Mouse (Mus musculus): ENCODE measurements around the gene Crybg1.

The Crybg1 gene

DNA sequence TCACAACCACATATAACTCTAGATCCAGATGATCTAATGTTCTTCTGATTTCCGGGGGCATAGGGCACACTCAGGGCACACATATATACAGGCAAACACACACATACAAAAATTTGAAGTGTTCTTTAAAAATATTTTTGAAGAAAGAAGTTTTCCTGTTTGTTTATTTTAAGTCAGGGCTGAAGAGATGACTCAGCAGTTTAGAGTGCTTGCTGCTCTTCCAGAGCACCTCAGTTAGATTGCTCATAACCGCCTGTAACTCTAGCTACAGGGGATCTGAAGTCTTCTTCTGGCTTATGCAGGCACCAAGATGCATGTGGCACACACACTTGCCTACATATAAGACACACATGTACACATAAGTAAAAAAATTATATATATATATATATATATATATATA, 56.9 kb downstream of the Crybg1 start:
- DNase-seq (ENCODE audit: low spot score): no peak

DNA sequence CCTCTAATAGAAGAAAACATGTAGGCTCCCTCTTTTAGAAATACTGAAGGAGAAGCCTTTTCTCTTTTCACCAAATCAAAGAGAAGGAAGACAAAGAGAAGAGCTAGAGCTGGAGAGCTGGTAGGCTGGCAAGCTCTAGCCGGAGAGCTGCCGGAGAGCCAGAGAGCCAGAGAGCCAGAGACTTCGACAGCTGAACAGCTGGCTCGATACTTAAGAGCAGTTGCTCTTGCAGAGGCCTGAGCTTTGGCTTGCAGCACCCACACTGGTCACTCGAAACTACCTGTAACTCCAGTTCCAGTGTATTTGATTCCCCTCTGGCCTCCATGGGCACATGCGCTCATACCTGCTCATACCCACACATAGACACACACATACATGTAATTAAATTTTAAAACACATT, 68.3 kb downstream of the Crybg1 start:
- no peak for DNase-seq (ENCODE audit: low spot score)

GRCm38 (mm10) chr10:44078799-44079521, 69.7 kb downstream of the Crybg1 start:
- DNase-seq (ENCODE audit: low spot score): peak; percentile 33

GRCm38 (mm10) chr10:44071095-44071494, 77.6 kb downstream of the Crybg1 start:
- peak; percentile 72 for DNase-seq (ENCODE audit: low spot score)

- no peak for DNase-seq (ENCODE audit: low spot score)
Measured at GRCm38 (mm10) chr10:44069131-44069530, 79.5 kb downstream of the Crybg1 start.

GRCm38 (mm10) chr10:44065848-44066360, 82.7 kb downstream of the Crybg1 start:
- DNase-seq (ENCODE audit: low spot score): no peak

DNA sequence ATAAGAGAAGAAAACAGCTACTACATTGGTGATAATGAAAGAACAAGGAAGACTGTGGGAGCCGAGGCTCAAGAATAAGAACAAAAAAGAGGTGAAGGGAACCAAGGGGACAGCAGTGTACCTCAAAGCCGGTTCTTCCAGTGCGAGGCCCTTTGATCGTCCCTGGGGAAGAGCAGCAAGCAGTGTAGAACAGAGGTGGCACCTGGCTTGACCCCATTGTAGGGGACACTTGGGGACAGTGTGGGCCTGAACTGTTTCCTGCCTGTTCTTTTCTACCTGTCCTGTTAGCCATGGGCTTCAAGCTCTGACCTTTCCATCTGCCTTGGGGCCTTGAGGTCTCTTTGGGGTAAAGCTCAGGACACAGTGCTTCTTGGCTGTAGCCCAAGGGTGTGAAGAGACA, 85.7 kb downstream of the Crybg1 start:
- no peak for DNase-seq (ENCODE audit: low spot score)

DNA sequence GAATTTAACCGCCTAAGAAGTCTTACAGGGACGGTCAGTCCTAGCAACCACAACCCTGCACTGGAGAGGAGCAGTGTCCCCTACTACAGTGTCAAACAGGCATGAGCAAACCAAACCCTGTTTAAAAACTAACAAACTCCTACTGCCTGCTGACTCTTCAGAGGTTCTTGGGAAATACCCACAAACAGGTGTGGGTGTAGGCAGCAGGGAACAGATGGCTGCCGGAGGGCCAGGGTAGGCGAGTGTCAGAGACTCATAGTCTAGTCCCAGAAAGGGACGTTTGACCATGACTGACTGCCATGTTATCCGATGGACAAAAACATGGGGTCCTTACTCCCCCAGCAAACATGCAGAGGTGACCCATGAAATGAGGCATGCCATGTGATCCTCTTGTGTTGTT, 97.7 kb downstream of the Crybg1 start:
- no peak for DNase-seq (ENCODE audit: low spot score)

GRCm38 (mm10) chr10:44044727-44045126, 103.9 kb downstream of the Crybg1 start:
- no peak for DNase-seq (ENCODE audit: low spot score)

DNA sequence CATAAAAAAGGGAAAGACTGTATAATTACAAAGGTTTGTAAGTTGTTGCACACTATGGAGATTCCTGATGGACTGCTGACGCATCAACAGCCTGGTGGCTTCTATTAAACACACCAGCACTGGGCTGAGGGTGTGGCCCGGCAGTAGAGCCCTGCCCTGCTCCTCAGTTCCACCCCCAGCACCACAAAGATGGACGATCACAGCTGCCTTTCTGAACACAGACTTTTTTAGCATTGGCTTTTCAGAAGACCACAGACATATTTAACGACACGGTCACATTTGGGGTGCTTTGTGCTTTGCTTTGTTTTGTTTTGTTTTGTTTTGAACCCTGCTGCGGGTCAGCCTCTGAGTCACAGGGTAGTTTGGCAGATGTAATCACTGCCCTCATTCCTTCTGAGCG, 105.0 kb downstream of the Crybg1 start:
- no peak for DNase-seq (ENCODE audit: low spot score)

DNA sequence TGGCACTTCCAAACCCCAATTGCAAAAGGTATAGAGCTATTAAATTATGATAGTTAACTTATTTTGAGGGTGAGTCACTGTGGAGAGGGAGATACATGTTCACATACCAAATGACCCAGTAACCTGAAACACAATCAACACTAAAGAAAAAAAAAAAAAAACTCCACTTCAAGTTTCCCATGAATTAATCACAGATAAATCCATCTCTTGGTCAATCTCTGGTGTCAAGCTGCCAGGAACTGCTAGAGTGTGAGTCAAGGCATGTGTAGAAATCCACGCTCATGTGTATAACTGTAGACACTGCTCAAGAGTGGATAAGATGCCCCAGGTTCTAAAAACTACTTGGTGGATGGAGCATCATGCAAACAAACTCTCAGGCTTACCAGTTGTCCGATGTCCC, 109.5 kb downstream of the Crybg1 start:
- no peak for DNase-seq (ENCODE audit: low spot score)

GRCm38 (mm10) chr10:44037918-44038544, 110.6 kb downstream of the Crybg1 start:
- peak; percentile 36 for DNase-seq (ENCODE audit: low spot score)

- no peak for DNase-seq (ENCODE audit: low spot score)
Measured at GRCm38 (mm10) chr10:44029566-44029965, 119.1 kb downstream of the Crybg1 start.

GRCm38 (mm10) chr10:44027226-44027625, 121.4 kb downstream of the Crybg1 start:
- no peak for DNase-seq (ENCODE audit: low spot score)

- no peak for DNase-seq (ENCODE audit: low spot score)
Measured at GRCm38 (mm10) chr10:44026105-44026504, 122.5 kb downstream of the Crybg1 start.

GRCm38 (mm10) chr10:44024705-44025104, 123.9 kb downstream of the Crybg1 start:
- DNase-seq (ENCODE audit: low spot score): no peak

DNA sequence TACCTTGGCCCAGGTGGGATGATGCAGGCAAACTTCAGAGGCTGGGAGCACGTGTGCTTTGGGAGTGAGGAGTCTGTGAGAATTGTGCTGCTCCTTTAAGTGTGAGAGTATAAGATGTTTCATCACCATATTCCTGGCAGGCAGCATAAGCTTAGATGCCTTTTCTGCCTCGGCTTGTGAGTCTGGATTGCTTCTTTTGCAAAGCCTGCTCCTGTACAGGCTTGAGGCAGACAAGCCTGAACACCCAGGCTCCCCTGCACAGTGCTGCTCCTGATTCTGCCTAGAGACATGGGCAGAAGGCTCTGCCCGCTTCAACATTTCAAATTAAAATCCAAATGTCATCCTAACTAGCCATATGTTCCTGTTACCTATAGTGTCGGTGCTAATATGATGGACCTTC, 128.5 kb downstream of the Crybg1 start:
- DNase-seq (ENCODE audit: low spot score): peak; percentile 61

DNA sequence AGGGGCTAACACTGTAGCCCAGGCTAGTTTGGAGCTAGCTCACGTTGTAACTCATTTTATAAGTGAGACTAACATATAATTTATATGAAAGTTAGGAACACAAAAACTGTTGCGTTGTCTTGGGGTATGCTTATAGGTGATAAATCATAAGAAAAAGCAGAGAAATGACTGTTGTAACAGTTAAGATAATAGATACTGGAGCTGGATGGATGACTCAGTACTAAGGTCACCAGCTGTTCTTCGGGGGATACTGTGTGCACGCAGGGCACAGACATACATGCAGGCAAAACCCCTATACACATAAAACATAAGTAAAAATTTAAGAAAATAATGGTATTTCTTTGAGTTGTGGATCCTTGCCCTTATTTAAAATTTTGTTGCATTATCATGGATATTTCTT, 130.1 kb downstream of the Crybg1 start:
- no peak for DNase-seq (ENCODE audit: low spot score)

DNA sequence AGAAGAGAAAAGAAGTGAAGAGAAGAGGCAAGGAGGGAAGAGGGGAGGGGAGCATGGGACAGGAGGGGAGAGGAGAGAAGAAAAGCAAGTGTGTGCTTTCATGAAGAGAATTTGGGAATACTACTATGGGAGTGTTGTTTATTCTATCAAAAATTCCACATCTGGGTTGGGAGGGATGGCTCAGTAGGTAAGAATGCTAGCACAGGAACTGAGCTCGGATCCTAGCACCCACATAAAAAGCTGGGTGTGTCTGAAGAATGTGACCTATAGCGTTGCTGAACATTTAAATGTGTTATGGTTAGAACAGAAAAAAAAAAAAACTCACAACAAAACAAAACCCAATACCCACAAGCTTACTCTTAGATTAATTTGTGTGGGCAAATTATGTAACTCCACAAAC, 133.0 kb downstream of the Crybg1 start:
- no peak for DNase-seq (ENCODE audit: low spot score)

GRCm38 (mm10) chr10:44013885-44014284, 134.8 kb downstream of the Crybg1 start:
- no peak for DNase-seq (ENCODE audit: low spot score)

GRCm38 (mm10) chr10:44011408-44011807, 137.2 kb downstream of the Crybg1 start:
- no peak for DNase-seq (ENCODE audit: low spot score)

DNA sequence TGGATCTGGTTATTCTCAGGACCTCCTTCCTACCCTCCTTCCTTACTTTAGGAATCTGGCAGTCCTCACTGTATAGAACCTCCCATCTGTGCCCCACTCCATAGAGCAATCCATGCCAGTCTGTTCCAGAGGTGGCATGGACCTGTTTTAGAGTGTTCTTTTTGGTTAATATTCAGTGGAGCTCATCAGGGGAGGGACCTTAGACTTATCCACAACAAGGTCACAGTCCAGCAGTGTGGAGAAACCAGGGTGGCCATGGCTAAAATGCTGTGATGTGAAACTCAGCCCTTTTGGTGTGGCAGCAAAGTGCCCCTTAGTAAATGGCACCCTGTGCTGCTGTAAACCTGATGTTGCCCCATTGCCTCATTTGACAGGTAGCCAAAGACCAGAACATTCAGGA, 139.8 kb downstream of the Crybg1 start:
- no peak for DNase-seq (ENCODE audit: low spot score)

- no peak for DNase-seq (ENCODE audit: low spot score)
Measured at GRCm38 (mm10) chr10:44006815-44007214, 141.8 kb downstream of the Crybg1 start.
